Mouse (Mus musculus) stomach, embryonic 14.5 days (tissue): ENCODE measurements around the gene Hvcn1. TPM values are rescaled to one million over a fixed set of nuclear protein-coding genes. Genes with fewer than 3 reads are reported as not detected.
A peak's percentile ranks its signal among the peaks of the same experiment; 100 is the strongest.

Experiments used
- ATAC-seq: fragments of 200-750 bp; cut with Nextera tagmentation; 2 replicates; pipeline ENCODE4 v1.8.0; 2017; ENCODE audit warnings: low read depth, moderate TSS enrichment; ENCODE audit not compliant: insufficient number of reproducible peaks, insufficient read depth, low FRiP score
- H3K27ac ChIP-seq: fragments of 300-500 bp; sonication (generic); 2 replicates; pipeline ENCODE4 v1.5.1; 2014; ENCODE audit warnings: mild to moderate bottlenecking, low read length, moderate library complexity, mixed read lengths
- H3K27me3 ChIP-seq: fragments of 300-500 bp; sonication (generic); 2 replicates; pipeline ENCODE4 v1.6.1; 2014; ENCODE audit warnings: low read length, control low read depth, mixed read lengths; ENCODE audit not compliant: control insufficient read depth, insufficient read depth
- H3K36me3 ChIP-seq: fragments of 300-500 bp; sonication (generic); 2 replicates; pipeline ENCODE4 v1.6.1; 2014; ENCODE audit warnings: mild to moderate bottlenecking, control low read depth, low read length, moderate library complexity, mixed read lengths; ENCODE audit not compliant: control insufficient read depth, insufficient read depth
- H3K4me1 ChIP-seq: fragments of 300-500 bp; sonication (generic); 2 replicates; pipeline ENCODE4 v1.6.1; 2014; ENCODE audit warnings: low read length, control low read depth, mixed read lengths; ENCODE audit not compliant: control insufficient read depth, insufficient read depth
- H3K4me2 ChIP-seq: fragments of 300-500 bp; sonication (generic); replicated peaks from 2 replicates; pipeline ENCODE4 v1.6.1; 2014; ENCODE audit warnings: low read depth, low read length, control low read depth
- H3K4me3 ChIP-seq: fragments of 300-500 bp; sonication (generic); 2 replicates; pipeline ENCODE4 v1.5.1; 2014; ENCODE audit warnings: low read depth, low read length, control low read depth
- H3K9ac ChIP-seq: fragments of 300-500 bp; sonication (generic); replicated peaks from 2 replicates; pipeline ENCODE4 v1.6.1; 2014; ENCODE audit warnings: low read depth, mild to moderate bottlenecking, control low read depth, low read length, moderate library complexity, mixed read lengths
- H3K9me3 ChIP-seq: fragments of 300-500 bp; sonication (generic); 2 replicates; pipeline ENCODE4 v1.6.1; 2016; ENCODE audit warnings: low read depth, low read length, control low read depth; ENCODE audit not compliant: control insufficient read depth
- WGBS: fragments of 180-500 bp; shearing (Covaris S2); extraction: QIAGEN DNeasy Blood & Tissue Kit; methylation state at CpG from one replicate; pipeline ENCODE4 v1.1.7; 2014; 5-methylcytosine and 5-hydroxymethylcytosine counted together
- polyA plus RNA-seq: library from polyadenylated mRNA; unstranded; fragments of >200 nt; fragmentation: Nextera tagmentation; extraction: Ambion mirVana; gene quantifications from 2 replicates; pipeline ENCODE4 v1.2.1, GENCODE M21; 2014

Gene Hvcn1
- polyA plus RNA-seq, 1 experiment from 2014 or later: 6.2 TPM

DNA sequence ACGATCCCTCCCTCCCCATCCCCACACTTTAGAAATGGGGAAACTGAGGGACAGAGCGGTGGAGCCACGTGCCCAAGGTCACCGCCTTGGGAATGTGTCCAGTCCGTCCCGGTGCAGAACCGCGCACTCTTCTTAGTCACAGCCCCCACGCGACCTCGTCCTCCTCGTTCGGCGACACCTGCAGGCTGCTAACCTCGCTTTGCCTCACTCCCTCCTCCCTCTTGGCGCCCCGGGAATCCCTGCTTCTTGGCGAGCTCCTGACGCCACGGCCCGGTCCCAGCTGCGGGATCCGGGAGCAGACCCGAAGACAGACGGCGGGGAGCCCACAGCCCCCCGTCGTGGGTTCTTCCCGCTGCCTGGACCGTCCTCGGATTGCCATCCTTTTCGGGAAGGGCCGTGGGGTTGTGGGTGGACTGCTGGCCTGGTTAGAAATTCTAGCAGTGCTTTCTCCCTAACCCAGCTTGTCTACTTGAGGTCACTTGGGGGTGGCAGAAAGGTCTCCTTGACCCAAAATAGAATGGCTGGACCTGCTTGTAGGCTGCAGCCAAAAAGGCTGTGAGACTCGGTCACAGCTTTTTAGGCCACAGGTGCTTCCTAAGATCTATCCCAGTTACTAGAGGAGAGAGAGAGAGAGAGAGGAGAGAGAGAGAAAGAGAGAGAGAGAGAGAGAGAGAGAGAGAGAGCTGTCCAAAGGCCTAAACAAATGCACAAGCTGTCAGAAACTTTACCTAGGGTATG is 78.6 kb downstream of the Hvcn1 start:
- Histone ChIP-seq H3K4me2 (peak overlapping the region; percentile 99), H3K27ac (no peak overlapping the region; the same call in 1 of the 2 replicates), H3K36me3 (no peaks in the 10 kb centered on the region), H3K9me3 (no peaks in the 10 kb centered on the region), H3K4me3 (peak overlapping the region; percentile 91), H3K27me3 (no peaks in the 10 kb centered on the region), H3K9ac (peak overlapping the region; percentile 78), H3K4me1 (peaks cover 19% of the 10 kb centered on the region)
- 0 out of 2 replicates have a peak, but pooled peaks have one; percentile 4 for ATAC-seq
- WGBS: 2% methylated on average over 34 of the region's 34 CpGs

DNA sequence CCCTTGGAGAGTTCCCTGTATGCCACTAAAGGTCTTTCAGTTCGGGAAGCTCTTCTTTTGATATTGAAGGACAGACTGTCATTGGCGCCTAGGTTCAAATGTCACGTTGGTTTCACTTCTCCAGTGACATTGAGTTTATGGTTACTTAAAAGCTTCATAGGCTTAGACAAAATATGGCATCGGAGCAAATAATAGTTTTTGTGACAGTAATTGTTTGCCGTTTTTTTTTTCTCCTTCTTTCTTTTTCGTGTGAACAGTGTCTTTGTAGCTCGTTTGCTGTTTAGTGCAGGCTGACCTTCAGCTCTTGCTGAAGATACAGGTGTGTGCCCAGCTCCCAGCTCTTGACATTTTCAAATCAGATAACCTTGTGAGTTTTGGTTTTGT is 79.2 kb downstream of the Hvcn1 start:
- Histone ChIP-seq H3K27ac (no peak overlapping the region), H3K36me3 (no peaks in the 10 kb centered on the region), H3K4me1 (peaks cover 16% of the 10 kb centered on the region), H3K9ac (no peak overlapping the region), H3K27me3 (no peaks in the 10 kb centered on the region), H3K9me3 (no peaks in the 10 kb centered on the region), H3K4me2 (peak overlapping the region; percentile 99), H3K4me3 (peak overlapping the region; percentile 91)
- 50% methylated on average over 7 of the region's 7 CpGs for WGBS
- no peak for ATAC-seq

DNA sequence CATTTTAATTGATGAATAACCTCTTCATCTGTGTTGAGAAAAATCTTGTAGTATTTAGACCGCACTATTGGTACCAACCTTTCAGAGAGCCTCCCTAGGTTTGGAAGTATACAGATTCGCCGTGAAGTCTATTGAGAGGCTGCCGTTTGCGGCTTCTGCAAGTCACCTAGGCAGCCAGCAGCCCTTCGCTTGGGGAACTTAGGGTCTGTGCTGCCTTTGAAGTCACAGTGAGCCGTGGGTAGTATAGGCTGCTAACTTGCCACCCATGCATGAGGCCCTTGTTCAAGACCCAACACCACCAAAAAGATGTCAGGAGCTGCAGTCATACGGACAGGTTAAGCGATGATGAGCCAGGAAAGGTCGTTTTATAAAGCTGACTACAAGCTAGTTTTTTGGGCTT is 79.6 kb downstream of the Hvcn1 start:
- Histone ChIP-seq H3K36me3 (no peaks in the 10 kb centered on the region), H3K9ac (no peak overlapping the region), H3K4me3 (peak overlapping the region; percentile 91; the same call in 1 of the 2 replicates), H3K4me2 (no peak overlapping the region), H3K4me1 (peaks cover 15% of the 10 kb centered on the region), H3K27me3 (no peaks in the 10 kb centered on the region), H3K27ac (no peak overlapping the region), H3K9me3 (no peaks in the 10 kb centered on the region)
- ATAC-seq: no peak
- WGBS: 87% methylated on average over 10 of the region's 10 CpGs

DNA sequence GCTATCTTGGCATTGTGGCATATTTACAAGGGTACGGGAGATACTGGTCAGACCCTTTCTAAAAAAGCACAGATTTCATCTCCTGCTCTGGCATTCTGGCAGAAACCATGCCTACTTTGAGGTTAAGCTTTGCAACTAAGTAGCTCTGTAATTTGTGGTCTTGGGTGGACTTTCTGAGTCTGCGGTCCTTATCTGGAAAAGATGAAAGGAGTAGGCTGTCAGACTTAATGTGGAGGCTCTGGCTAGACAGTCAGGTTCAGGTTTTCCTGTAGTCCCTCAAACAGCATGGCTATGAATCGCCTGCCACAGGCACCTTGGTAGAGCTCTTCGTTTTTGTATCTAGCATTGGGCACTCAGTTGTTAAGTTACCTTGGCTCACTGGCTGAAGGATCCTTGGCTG is 80.4 kb downstream of the Hvcn1 start:
- Histone ChIP-seq H3K4me2 (no peak overlapping the region), H3K9me3 (no peaks in the 10 kb centered on the region), H3K27ac (no peak overlapping the region), H3K4me3 (no peak overlapping the region), H3K27me3 (no peaks in the 10 kb centered on the region), H3K9ac (no peak overlapping the region), H3K36me3 (no peaks in the 10 kb centered on the region), H3K4me1 (peaks cover 20% of the 10 kb centered on the region)
- WGBS: 83% methylated on average over 4 of the region's 4 CpGs
- ATAC-seq: no peak

DNA sequence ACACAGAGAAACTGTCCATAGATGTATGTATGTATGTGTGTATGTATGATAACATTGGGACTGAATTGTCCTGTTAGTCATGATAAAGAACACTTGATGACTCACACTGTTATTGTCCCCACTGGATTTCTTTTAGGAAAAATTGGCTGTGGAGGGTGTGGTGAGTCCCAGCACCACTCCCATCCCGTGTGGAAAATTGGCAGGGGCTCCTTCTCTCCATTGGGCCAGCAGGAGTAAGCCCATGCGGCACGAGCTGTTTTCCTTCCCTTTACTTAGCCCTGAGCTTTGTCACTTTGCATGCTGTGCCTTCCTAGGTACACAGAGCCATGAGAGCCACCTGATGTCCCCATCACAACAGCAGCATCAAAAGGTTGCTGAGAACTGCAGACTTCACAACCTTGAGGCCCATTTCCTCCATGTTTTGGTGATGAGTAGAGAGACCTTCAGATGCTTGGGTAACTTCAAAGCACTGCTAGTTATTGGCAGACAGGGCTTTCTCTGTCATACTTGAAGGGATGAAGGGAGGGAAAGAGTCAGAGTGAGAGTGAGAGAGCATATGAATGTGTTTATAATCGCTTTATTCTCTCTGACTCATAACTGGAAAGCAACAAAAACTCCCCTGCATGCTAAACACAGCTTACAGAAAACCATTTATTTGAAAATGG is 81.7 kb downstream of the Hvcn1 start:
- H3K4me3 ChIP-seq: no peak overlapping the region
- H3K27ac ChIP-seq: no peak overlapping the region

DNA sequence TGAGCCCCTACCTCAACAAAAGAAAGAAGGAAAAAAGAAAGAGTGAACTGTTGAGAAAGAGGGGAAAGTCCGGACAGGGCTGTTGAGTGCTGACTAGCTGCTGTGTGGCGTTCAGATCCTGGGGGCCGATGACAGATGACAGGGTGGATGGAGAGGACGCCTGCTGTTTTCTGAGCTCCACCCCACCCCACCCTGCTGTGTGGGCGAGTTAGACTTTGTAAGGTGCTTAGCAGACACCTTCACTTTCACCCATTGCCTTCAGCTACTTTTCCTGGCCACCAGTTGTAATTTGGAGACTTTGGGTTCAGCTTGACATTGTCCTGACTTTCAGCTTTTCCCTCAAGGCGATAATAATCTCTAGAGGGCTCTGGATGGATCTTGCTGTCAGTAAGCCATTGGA is 84.5 kb downstream of the Hvcn1 start:
- Histone ChIP-seq H3K36me3 (no peaks in the 10 kb centered on the region), H3K9ac (no peak overlapping the region), H3K4me1 (peaks cover 35% of the 10 kb centered on the region; the same call in 1 of the 2 replicates), H3K9me3 (no peaks in the 10 kb centered on the region), H3K4me3 (no peak overlapping the region), H3K27ac (0 out of 2 replicates have a peak overlapping the region, but pooled peaks have one; percentile 44), H3K4me2 (no peak overlapping the region), H3K27me3 (no peaks in the 10 kb centered on the region)
- 64% methylated on average over 6 of the region's 6 CpGs for WGBS
- no peak for ATAC-seq

More for the DNA sequence above, 81.7 kb downstream of the Hvcn1 start:
- WGBS: 88% methylated on average over 4 of the region's 4 CpGs
- Histone ChIP-seq H3K36me3 (no peaks in the 10 kb centered on the region), H3K27me3 (no peaks in the 10 kb centered on the region), H3K4me1 (peaks cover 31% of the 10 kb centered on the region), H3K9ac (no peak overlapping the region), H3K9me3 (no peaks in the 10 kb centered on the region), H3K4me2 (no peak overlapping the region)
- ATAC-seq: no peak

Other genes starting within 250 kb of the Hvcn1 start
- gene Cux2, start 156.7 kb upstream of the Hvcn1 start, polyA plus RNA-seq: 9.0 and 9.6 TPM in 2 replicates
- gene Myl2, start 105.9 kb upstream of the Hvcn1 start, polyA plus RNA-seq: 1.7 and 2.3 TPM in 2 replicates
- gene Ccdc63, start 66.0 kb upstream of the Hvcn1 start, polyA plus RNA-seq: not detected in 2 replicates
- 221 and 234 TPM in 2 replicates for gene Ppp1cc, start 48.5 kb upstream of the Hvcn1 start, polyA plus RNA-seq
- gene Tctn1, start 57.7 kb downstream of the Hvcn1 start, polyA plus RNA-seq: 6.5 and 8.2 TPM in 2 replicates
- 11.3 and 11.8 TPM in 2 replicates for gene Pptc7, start 77.6 kb downstream of the Hvcn1 start, polyA plus RNA-seq
- 13.0 and 15.3 TPM in 2 replicates for gene Rad9b, start 147.4 kb downstream of the Hvcn1 start, polyA plus RNA-seq
- 209 and 221 TPM in 2 replicates for gene Vps29, start 147.6 kb downstream of the Hvcn1 start, polyA plus RNA-seq
- 65.7 and 67.0 TPM in 2 replicates for gene Gpn3, start 165.1 kb downstream of the Hvcn1 start, polyA plus RNA-seq
- gene Fam216a, start 165.6 kb downstream of the Hvcn1 start, polyA plus RNA-seq: 62.9 and 64.7 TPM in 2 replicates
- gene Arpc3, start 185.1 kb downstream of the Hvcn1 start, polyA plus RNA-seq: 43.4 and 49.9 TPM in 2 replicates
- 23.3 and 29.4 TPM in 2 replicates for gene Anapc7, start 214.9 kb downstream of the Hvcn1 start, polyA plus RNA-seq